Mouse (Mus musculus) testis, adult 2 months (tissue): Measurements from ENCODE around the gene Retnlg.

Experiments used
- CTCF ChIP-seq: fragments of 200-500 bp; IDR thresholded peaks from 2 replicates; pipeline ENCODE4 v1.5.1; 2012; ENCODE audit warnings: low read depth, mild to moderate bottlenecking, inconsistent platforms, low read length, moderate library complexity; ENCODE audit not compliant: control insufficient read depth, insufficient read depth, insufficient replicate concordance
- POLR2A ChIP-seq: fragments of 200-500 bp; IDR thresholded peaks from 2 replicates; pipeline ENCODE4 v1.6.1; 2012; ENCODE audit warnings: low read depth, mild to moderate bottlenecking, inconsistent platforms, low read length, moderate library complexity; ENCODE audit not compliant: control insufficient read depth

DNA sequence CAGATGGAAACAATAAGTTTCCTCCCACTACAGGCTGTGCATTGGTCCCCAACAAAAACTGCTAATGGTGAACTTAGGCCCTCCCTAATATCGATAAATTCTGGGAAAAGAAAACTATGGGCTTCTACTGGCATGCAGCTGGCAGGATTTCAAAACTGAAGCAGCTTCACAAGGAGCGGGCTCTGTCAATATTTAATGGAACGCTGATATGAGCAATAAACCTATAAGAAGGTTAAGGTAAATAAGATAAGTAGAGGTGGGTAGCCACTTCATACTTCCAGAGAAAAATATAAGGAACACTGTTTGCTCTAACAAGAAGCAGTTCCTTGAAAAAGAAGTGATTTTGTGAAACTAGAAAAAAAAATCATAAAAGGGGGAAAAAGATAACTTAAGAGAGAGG is 45.9 kb upstream of the Retnlg start:
- no peak for TF ChIP-seq POLR2A
- TF ChIP-seq CTCF: no peak
